Mouse (Mus musculus): Measurements from ENCODE around the gene Ryr1. TPM values are rescaled to one million over a fixed set of nuclear protein-coding genes. Genes with fewer than 3 reads are reported as not detected.
A peak's percentile ranks its signal among the peaks of the same experiment; 100 is the strongest.

The Ryr1 gene
- polyA plus RNA-seq, 1 experiment from 2014 or later = 1.8 TPM

GRCm38 (mm10) chr7:29022479-29022878, 102.5 kb downstream of the Ryr1 start:
- no peak overlapping the region for H3K4me3 ChIP-seq (replicated peaks)
- H3K4me1 ChIP-seq = peaks cover 11% of the 10 kb centered on the region
- H3K4me2 ChIP-seq = no peak overlapping the region
- no peak overlapping the region for H3K27ac ChIP-seq
- H3K9ac ChIP-seq = no peak overlapping the region
- H3K9me3 ChIP-seq (replicated peaks) = no peaks in the 10 kb centered on the region
- WGBS = 90% methylated on average over 8 of the region's 8 CpGs
- no peak for ATAC-seq (replicated peaks; ENCODE audit: low FRiP score)
- no peaks in the 10 kb centered on the region for H3K36me3 ChIP-seq
- peaks cover 42% of the 10 kb centered on the region for H3K27me3 ChIP-seq

GRCm38 (mm10) chr7:29019447-29020220, 105.3 kb downstream of the Ryr1 start:
- Histone ChIP-seq H3K27ac (no peak overlapping the region), H3K4me1 (peaks cover 11% of the 10 kb centered on the region), H3K27me3 (peaks cover 42% of the 10 kb centered on the region), H3K4me3 (replicated peaks) (peak overlapping the region; percentile 47), H3K4me2 (peak overlapping the region; percentile 86), H3K9me3 (replicated peaks) (no peaks in the 10 kb centered on the region; the same call in 1 of the 2 replicates), H3K36me3 (no peaks in the 10 kb centered on the region), H3K9ac (peak overlapping the region; percentile 31; the same call in 1 of the 2 replicates)
- 2% methylated on average over 81 of the region's 88 CpGs for WGBS
- ATAC-seq (replicated peaks; ENCODE audit: low FRiP score) = no peak

GRCm38 (mm10) chr7:29017222-29017621, 107.8 kb downstream of the Ryr1 start:
- no peak for ATAC-seq (replicated peaks; ENCODE audit: low FRiP score)
- 86% methylated on average over 7 of the region's 7 CpGs for WGBS
- no peaks in the 10 kb centered on the region for H3K36me3 ChIP-seq

GRCm38 (mm10) chr7:29016440-29016839, 108.5 kb downstream of the Ryr1 start:
- H3K4me1 ChIP-seq = peaks cover 11% of the 10 kb centered on the region
- H3K4me2 ChIP-seq = no peak overlapping the region
- 87% methylated on average over 7 of the region's 7 CpGs for WGBS
- no peak overlapping the region for H3K4me3 ChIP-seq (replicated peaks)
- H3K36me3 ChIP-seq = no peaks in the 10 kb centered on the region
- no peak overlapping the region for H3K27ac ChIP-seq
- H3K27me3 ChIP-seq = peaks cover 39% of the 10 kb centered on the region
- ATAC-seq (replicated peaks; ENCODE audit: low FRiP score) = no peak
- no peak overlapping the region for H3K9ac ChIP-seq
- H3K9me3 ChIP-seq (replicated peaks) = no peaks in the 10 kb centered on the region; the same call in 1 of the 2 replicates

More at GRCm38 (mm10) chr7:29017222-29017621, 107.8 kb downstream of the Ryr1 start:
- no peaks in the 10 kb centered on the region; the same call in 1 of the 2 replicates for H3K9me3 ChIP-seq (replicated peaks)
- H3K4me3 ChIP-seq (replicated peaks) = no peak overlapping the region
- H3K27ac ChIP-seq = no peak overlapping the region
- H3K9ac ChIP-seq = no peak overlapping the region
- H3K4me2 ChIP-seq = no peak overlapping the region
- H3K4me1 ChIP-seq = peaks cover 11% of the 10 kb centered on the region
- H3K27me3 ChIP-seq = peaks cover 39% of the 10 kb centered on the region

GRCm38 (mm10) chr7:29014984-29015383, 110.0 kb downstream of the Ryr1 start:
- peaks cover 10% of the 10 kb centered on the region for H3K4me1 ChIP-seq
- H3K9me3 ChIP-seq (replicated peaks) = no peaks in the 10 kb centered on the region; the same call in 1 of the 2 replicates
- H3K36me3 ChIP-seq = no peaks in the 10 kb centered on the region
- 95% methylated on average over 1 of the region's 1 CpGs for WGBS
- no peak overlapping the region for H3K4me3 ChIP-seq (replicated peaks)
- no peak overlapping the region for H3K4me2 ChIP-seq
- no peak overlapping the region for H3K27ac ChIP-seq
- ATAC-seq (replicated peaks; ENCODE audit: low FRiP score) = no peak
- no peak overlapping the region for H3K9ac ChIP-seq
- H3K27me3 ChIP-seq = peaks cover 24% of the 10 kb centered on the region

- H3K27me3 ChIP-seq = no peaks in the 10 kb centered on the region
- 83% methylated on average over 9 of the region's 9 CpGs for WGBS
- H3K36me3 ChIP-seq = no peaks in the 10 kb centered on the region
- H3K9ac ChIP-seq = no peak overlapping the region
- H3K27ac ChIP-seq = no peak overlapping the region
- no peak overlapping the region for H3K4me3 ChIP-seq (replicated peaks)
- H3K9me3 ChIP-seq (replicated peaks) = no peaks in the 10 kb centered on the region
- H3K4me2 ChIP-seq = no peak overlapping the region
- H3K4me1 ChIP-seq = no peaks in the 10 kb centered on the region
- ATAC-seq (replicated peaks; ENCODE audit: low FRiP score) = no peak
Observed at GRCm38 (mm10) chr7:29008714-29009113, 116.3 kb downstream of the Ryr1 start.

GRCm38 (mm10) chr7:29008171-29008570, 116.8 kb downstream of the Ryr1 start:
- ATAC-seq (replicated peaks; ENCODE audit: low FRiP score) = no peak
- H3K27ac ChIP-seq = no peak overlapping the region
- H3K36me3 ChIP-seq = no peaks in the 10 kb centered on the region
- H3K9ac ChIP-seq = no peak overlapping the region
- no peak overlapping the region for H3K4me3 ChIP-seq (replicated peaks)
- H3K27me3 ChIP-seq = no peaks in the 10 kb centered on the region
- WGBS = 95% methylated on average over 10 of the region's 10 CpGs
- no peaks in the 10 kb centered on the region for H3K4me1 ChIP-seq
- no peak overlapping the region for H3K4me2 ChIP-seq
- H3K9me3 ChIP-seq (replicated peaks) = no peaks in the 10 kb centered on the region

- H3K27ac ChIP-seq = no peak overlapping the region
- H3K36me3 ChIP-seq = no peaks in the 10 kb centered on the region
- no peak overlapping the region for H3K9ac ChIP-seq
- H3K4me1 ChIP-seq = no peaks in the 10 kb centered on the region
- H3K4me2 ChIP-seq = no peak overlapping the region
- no peak for ATAC-seq (replicated peaks; ENCODE audit: low FRiP score)
- H3K4me3 ChIP-seq (replicated peaks) = no peak overlapping the region
- WGBS = 77% methylated on average over 9 of the region's 9 CpGs
- H3K27me3 ChIP-seq = no peaks in the 10 kb centered on the region
- no peaks in the 10 kb centered on the region for H3K9me3 ChIP-seq (replicated peaks)
Observed at GRCm38 (mm10) chr7:29007224-29008101, 117.5 kb downstream of the Ryr1 start.

GRCm38 (mm10) chr7:29000651-29001605, 124.1 kb downstream of the Ryr1 start:
- H3K27ac ChIP-seq = peak overlapping the region; percentile 78
- ATAC-seq (replicated peaks; ENCODE audit: low FRiP score) = peak; percentile 94
- peak overlapping the region; percentile 53 for H3K4me3 ChIP-seq (replicated peaks)
- no peaks in the 10 kb centered on the region for H3K36me3 ChIP-seq
- peaks cover 15% of the 10 kb centered on the region for H3K4me1 ChIP-seq
- H3K9ac ChIP-seq = peak overlapping the region; percentile 55
- peaks cover 2% of the 10 kb centered on the region; the same call in 1 of the 2 replicates for H3K27me3 ChIP-seq
- H3K4me2 ChIP-seq = peak overlapping the region; percentile 96
- no peaks in the 10 kb centered on the region for H3K9me3 ChIP-seq (replicated peaks)
- 8% methylated on average over 43 of the region's 43 CpGs for WGBS

GRCm38 (mm10) chr7:28993402-28993801, 131.6 kb downstream of the Ryr1 start:
- no peak overlapping the region for H3K4me3 ChIP-seq (replicated peaks)
- H3K36me3 ChIP-seq = no peaks in the 10 kb centered on the region
- WGBS = 80% methylated on average over 3 of the region's 3 CpGs
- no peaks in the 10 kb centered on the region for H3K9me3 ChIP-seq (replicated peaks)
- ATAC-seq (replicated peaks; ENCODE audit: low FRiP score) = no peak
- H3K27me3 ChIP-seq = no peaks in the 10 kb centered on the region
- H3K4me1 ChIP-seq = no peaks in the 10 kb centered on the region
- no peak overlapping the region for H3K9ac ChIP-seq
- H3K27ac ChIP-seq = no peak overlapping the region
- H3K4me2 ChIP-seq = no peak overlapping the region

GRCm38 (mm10) chr7:28992997-28993396, 132.0 kb downstream of the Ryr1 start:
- 85% methylated on average over 3 of the region's 3 CpGs for WGBS
- no peak overlapping the region for H3K9ac ChIP-seq
- H3K36me3 ChIP-seq = no peaks in the 10 kb centered on the region

More at GRCm38 (mm10) chr7:28992997-28993396, 132.0 kb downstream of the Ryr1 start:
- ATAC-seq (replicated peaks; ENCODE audit: low FRiP score) = no peak
- H3K27me3 ChIP-seq = no peaks in the 10 kb centered on the region
- H3K4me3 ChIP-seq (replicated peaks) = no peak overlapping the region
- H3K9me3 ChIP-seq (replicated peaks) = no peaks in the 10 kb centered on the region
- H3K27ac ChIP-seq = no peak overlapping the region
- no peak overlapping the region for H3K4me2 ChIP-seq
- no peaks in the 10 kb centered on the region for H3K4me1 ChIP-seq
